Mouse (Mus musculus): Measurements from ENCODE around the gene Bpifb2.
"Not testable (repeated sequence)": the region's sequence is repeated elsewhere in the genome, so short reads cannot be mapped to it uniquely, and the experiment has no call there.

The Bpifb2 gene

GRCm38 (mm10) chr2:153874745-153875144 lies at the start of gene Bpifb2:
Bpifb2 (plus strand) TSS chr2:153875045.
- no peak for DNase-seq (ENCODE audit: inconsistent age in 2 of 2, low spot score in 1 of 2)

DNA sequence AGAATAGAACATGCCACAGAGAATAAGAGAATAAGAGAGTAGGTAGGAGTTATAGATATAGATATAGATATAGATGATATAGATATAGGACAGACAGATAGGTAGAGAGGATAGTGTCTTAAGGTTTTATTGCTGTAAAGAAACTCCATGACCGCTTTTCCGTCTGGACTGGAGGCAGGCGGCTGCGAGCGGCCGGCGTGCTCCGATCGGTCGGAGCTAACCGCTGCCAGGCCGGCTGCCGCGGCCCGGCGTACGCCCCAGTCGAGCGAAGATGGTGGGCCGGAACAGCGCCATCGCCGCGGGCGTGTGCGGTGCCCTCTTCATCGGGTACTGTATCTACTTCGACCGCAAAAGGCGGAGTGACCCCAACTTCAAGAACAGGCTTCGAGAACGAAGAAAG lies 48.9 kb upstream of the Bpifb2 start:
- not testable (repeated sequence) for DNase-seq (ENCODE audit: inconsistent age in 2 of 2, low spot score in 1 of 2)

GRCm38 (mm10) chr2:153827171-153827830 lies 47.5 kb upstream of the Bpifb2 start:
- DNase-seq (ENCODE audit: inconsistent age in 2 of 2, low spot score in 1 of 2), result peak in 1 of 2 experiments; percentile 41

DNA sequence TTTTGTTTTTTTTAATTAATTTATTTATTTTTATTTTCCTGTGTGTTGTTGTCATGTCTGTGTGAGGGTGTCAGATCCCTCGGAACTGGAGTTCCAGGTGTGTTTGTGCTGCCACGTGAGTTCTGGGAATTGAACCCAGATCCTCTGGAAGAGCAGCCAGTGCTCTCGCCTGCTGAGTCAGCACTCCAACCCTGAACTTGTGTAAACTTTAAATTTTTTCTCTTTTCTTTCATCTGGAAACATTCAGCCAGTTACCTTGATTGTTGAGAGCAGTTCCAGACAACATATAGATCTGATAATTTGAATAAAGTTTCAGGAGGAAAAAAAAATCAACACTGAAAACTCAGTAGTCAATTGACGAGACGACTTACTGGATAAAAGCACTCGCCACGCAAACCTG lies 46.1 kb upstream of the Bpifb2 start:
- no peak for DNase-seq (ENCODE audit: inconsistent age in 2 of 2, low spot score in 1 of 2)

GRCm38 (mm10) chr2:153833291-153833690 lies 41.6 kb upstream of the Bpifb2 start:
- DNase-seq (ENCODE audit: inconsistent age in 2 of 2, low spot score in 1 of 2), result peak; percentile 52 to 82

DNA sequence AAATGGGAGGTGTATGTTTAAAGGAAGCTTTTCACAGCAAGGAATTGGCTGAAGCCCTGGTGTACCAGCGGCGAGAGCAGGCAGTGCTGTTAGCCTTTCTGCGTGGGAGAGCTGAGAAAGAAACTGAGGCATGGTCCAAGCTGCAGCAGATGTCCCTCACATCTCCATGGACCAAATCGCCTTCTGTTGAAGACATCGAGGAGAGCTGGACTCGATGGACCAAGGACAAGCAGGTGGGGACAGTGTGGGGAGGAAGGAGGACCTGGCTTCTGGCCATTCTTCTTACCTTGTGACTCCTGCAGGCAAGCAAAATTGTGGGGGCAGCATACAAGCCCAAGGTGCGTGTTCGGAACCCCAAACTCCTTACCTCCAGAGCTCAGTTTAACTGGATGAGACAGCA lies 32.0 kb upstream of the Bpifb2 start:
- DNase-seq (ENCODE audit: inconsistent age in 2 of 2, low spot score in 1 of 2), result no peak

- no peak for DNase-seq (ENCODE audit: inconsistent age in 2 of 2, low spot score in 1 of 2)
These were observed 26.5 kb upstream of the Bpifb2 start for GRCm38 (mm10) chr2:153848389-153848788.

DNA sequence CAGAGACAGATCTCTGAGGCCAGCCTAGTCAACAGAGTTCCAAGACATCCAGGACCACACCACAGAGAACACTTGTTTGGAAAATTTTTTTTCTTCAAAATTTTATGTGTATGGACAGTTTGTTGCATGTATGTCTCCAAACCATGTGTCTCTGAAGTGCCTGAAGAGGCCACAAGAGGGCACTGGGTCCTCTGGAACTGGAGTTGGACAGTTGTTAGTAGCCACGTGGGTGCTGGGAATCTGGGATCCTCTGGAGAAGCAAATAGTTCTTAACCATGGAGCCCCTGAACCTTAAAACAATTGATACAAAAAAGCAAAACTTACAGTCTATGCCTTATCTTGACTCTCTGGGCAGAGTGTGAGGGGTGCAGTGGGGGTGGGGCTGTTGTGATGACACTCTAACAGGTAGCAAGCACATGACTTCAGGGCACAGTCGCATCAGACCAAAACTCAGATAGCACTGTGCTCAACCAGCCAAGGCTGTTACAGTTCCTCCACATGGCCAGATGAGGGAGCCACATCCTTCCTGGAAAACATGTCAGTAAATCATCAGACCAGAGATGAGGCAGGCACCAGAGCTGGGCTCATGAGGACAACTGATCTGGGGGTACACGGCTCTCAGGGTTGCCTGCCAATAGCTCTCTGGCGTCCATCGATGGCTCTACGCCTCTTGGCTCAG lies 24.4 kb upstream of the Bpifb2 start:
- DNase-seq (ENCODE audit: inconsistent age in 2 of 2, low spot score in 1 of 2), result peak in 1 of 2 experiments; percentile 56

- peak; percentile 64 to 87 for DNase-seq (ENCODE audit: inconsistent age in 2 of 2, low spot score in 1 of 2)
These were observed 23.9 kb upstream of the Bpifb2 start for GRCm38 (mm10) chr2:153851030-153851360.

DNA sequence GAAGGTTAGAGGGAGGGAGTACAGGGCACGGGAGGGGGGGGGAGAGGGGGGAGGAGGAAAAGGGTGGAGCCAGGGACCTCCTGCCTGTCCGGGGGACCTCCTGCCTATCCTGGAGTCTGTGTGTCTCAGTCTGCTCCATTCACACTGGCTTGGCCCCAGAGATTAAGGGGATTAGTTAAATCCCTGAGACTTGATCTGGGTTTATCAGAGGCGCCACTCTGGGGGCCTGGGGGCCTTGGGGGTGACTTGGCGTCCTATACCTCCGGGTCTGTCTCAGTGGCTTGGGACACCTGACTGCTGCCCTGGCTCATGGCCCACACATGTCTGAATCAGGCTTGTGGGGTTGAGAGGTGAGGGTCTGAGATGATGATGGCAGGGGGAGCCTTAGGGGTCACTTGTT lies 21.3 kb upstream of the Bpifb2 start:
- DNase-seq (ENCODE audit: inconsistent age in 2 of 2, low spot score in 1 of 2), result no peak

DNA sequence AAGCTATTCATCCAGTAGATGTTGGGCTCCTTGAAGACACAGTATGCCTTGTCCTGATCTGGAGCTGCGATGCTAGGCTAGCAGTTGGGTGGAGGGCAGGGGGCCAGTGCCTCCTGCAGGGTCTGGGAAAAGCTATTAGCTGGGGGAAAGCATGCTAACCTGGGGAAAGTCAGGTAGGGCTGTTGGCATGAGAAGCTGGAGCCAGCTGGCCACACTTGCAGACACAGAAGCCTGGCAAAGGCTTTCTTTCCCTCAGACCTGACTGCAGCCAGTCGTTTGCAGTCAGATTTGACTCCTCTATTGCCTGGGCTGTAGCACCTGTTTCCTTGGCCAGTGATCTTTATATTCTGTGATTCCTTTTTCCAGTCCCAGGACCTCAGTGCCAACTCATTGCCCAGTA lies 15.3 kb upstream of the Bpifb2 start:
- no peak for DNase-seq (ENCODE audit: inconsistent age in 2 of 2, low spot score in 1 of 2)

GRCm38 (mm10) chr2:153860315-153860714 lies 14.5 kb upstream of the Bpifb2 start:
- DNase-seq (ENCODE audit: inconsistent age in 2 of 2, low spot score in 1 of 2), result no peak

- no peak for DNase-seq (ENCODE audit: inconsistent age in 2 of 2, low spot score in 1 of 2)
These were observed 14.1 kb upstream of the Bpifb2 start for GRCm38 (mm10) chr2:153860715-153861114.

DNA sequence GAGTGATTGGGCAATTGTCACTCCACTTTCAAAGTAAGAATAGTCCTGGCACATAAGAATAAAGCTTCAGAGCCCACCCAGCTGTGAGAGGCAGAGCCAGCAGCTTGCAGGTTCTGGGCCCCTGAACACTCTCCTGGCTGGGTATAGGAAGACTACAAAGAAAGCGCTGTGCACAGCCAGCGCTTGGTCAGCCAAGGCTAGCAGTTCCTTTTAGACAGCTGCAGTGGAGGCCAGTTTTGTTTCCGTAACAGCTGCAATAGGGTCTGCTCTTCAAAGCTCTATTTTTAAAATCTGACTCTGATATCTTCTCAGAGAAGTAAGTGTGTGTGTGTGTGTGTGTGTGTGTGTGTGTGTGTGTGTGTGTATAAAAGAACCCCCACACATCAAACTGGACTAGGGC lies 12.9 kb upstream of the Bpifb2 start:
- DNase-seq (ENCODE audit: inconsistent age in 2 of 2, low spot score in 1 of 2), result no peak

DNA sequence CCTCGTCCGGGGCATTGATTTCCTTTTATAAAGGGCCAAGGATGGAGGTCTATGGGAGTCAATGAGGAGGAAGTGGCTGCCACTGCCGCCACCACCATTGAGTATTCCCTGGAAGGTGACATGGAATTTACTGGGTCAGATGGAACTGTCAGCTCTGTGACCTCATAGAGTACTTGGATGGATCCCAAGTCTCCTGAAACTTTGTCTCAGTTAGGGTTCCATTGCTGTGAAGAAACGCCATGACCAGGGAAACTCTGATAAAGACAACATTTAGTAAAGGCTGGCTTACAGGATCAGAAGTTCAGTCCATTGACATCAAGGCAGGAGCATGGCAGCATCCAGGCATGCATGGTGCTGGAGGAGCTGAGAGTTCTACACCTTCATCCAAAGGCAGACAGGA lies 3.9 kb upstream of the Bpifb2 start, which contains the start of gene Sun5:
Gene Sun5, minus strand, starts transcription at position 101 of the 400 bp plus-strand sequence.
- no peak for DNase-seq (ENCODE audit: inconsistent age in 2 of 2, low spot score in 1 of 2)

DNA sequence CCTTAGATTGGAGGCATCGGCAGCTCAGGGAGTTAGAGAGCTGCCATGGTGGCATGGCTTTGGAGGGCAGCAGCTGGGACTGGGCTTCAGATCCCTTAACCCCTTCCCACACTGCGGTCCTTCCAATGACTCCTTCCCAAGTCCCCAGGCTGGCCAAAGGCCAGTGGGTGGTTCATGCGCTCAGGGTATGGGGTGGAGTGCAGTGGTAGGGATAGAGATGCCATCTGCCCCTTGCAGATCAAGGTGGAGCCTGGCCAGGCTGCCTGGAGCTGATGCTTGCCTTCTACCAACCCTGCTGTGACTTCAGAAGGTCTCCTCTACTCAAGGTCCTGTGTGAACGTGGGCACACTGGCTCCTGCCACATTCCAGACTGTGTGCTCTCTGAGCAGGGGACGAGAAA lies 24.3 kb downstream of the Bpifb2 start:
- no peak for DNase-seq (ENCODE audit: inconsistent age in 2 of 2, low spot score in 1 of 2)

GRCm38 (mm10) chr2:153900088-153900487 lies 25.2 kb downstream of the Bpifb2 start, which contains the start of gene Bpifb6:
Bpifb6 (plus strand) TSS chr2:153900388.
- no peak for DNase-seq (ENCODE audit: inconsistent age in 2 of 2, low spot score in 1 of 2)

DNA sequence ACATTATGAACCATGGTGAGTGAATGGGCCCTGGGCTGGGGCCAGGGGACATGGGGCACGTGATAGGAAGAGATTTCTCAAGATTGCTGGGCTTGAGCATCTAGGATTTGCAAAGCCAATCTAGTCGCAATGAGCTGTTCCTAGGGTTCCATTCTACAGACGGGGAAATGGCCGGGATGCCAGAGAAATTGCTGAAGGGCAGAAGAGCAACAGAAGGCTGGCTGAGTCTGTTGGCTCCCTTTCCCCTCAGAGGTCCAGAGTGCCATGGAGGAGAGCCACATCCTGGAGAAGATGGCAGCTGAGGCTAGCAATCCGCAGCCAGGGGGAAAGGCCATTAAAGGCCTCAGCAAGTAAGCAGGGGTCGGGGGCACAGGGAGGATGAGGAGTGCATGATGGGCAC lies 27.9 kb downstream of the Bpifb2 start:
- no peak for DNase-seq (ENCODE audit: inconsistent age in 2 of 2, low spot score in 1 of 2)

- DNase-seq (ENCODE audit: inconsistent age in 2 of 2, low spot score in 1 of 2), result peak; percentile 81 to 89
These were observed 31.8 kb downstream of the Bpifb2 start for GRCm38 (mm10) chr2:153906626-153907025.

- peak; percentile 88 to 96 for DNase-seq (ENCODE audit: inconsistent age in 2 of 2, low spot score in 1 of 2)
These were observed 39.3 kb downstream of the Bpifb2 start for GRCm38 (mm10) chr2:153914151-153914550.

GRCm38 (mm10) chr2:153917930-153918329 lies 43.1 kb downstream of the Bpifb2 start, which contains the start of gene Bpifb3:
Bpifb3 (plus strand) TSS chr2:153918230.
- no peak for DNase-seq (ENCODE audit: inconsistent age in 2 of 2, low spot score in 1 of 2)

DNA sequence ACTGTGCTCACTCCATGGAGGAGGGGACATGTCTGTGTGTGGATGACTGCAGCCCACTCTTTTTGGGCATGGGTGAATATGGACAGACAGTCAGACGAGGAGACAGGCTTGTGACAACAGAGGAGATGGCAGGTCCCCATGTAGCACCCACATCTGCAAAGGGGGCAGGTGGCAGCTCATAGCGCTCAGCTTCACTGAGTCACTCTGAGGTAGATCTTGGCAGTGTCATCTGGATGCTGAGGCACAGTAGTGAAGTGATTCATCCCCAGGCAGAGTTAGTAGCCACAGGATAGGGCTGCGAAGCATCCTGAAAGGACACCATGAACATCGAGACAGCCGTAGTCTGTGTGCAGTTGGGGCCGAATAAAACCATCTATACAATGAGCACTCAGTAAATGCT lies 46.4 kb downstream of the Bpifb2 start:
- DNase-seq (ENCODE audit: inconsistent age in 2 of 2, low spot score in 1 of 2), result no peak
